Mouse (Mus musculus) gastrocnemius, adult 8-10 months (tissue): ENCODE measurements around the gene Tmprss6. TPM values are rescaled to one million over a fixed set of nuclear protein-coding genes. Genes with fewer than 3 reads are reported as not detected.

Experiments
- DNase-seq, 2 experiments: peaks; one replicate each; pipeline ENCODE4 v3.0.0; 2022; ENCODE audit warnings: low spot score in 2 of 2
- total RNA-seq, 4 experiments: library from RNA; stranded (reverse); gene quantifications; 2 replicates each; pipeline ENCODE4 v1.2.4; 2022

Tmprss6 gene
- total RNA-seq, 4 experiments from 2014 or later, result 0.11 TPM; not detected in 3

GRCm38 (mm10) chr15:78422046-78422956 is 46.1 kb downstream of the Tmprss6 start:
- peak; percentile 70 for DNase-seq

GRCm38 (mm10) chr15:78420395-78420794 is 48.0 kb downstream of the Tmprss6 start:
- DNase-seq, result no peak

DNA sequence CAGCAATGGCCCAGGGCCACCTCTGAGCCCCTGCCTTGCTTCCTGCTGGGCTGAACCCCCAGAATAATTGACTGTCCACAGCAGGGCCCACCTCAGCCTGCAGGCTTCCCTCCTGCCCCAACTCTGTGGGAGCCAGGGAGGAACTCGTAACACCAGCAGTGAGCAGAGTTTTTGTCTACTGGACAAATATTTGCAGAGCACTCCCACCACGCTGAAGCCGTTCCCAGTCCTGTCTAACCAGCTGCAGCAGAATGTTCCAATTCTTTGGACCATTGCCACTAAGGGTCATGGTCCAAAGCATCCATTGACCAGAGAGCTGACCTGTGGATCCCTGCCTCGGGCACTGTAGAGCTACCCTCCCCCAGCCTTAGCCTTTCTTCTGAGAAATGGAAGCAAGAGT is 51.5 kb downstream of the Tmprss6 start:
- no peak for DNase-seq

DNA sequence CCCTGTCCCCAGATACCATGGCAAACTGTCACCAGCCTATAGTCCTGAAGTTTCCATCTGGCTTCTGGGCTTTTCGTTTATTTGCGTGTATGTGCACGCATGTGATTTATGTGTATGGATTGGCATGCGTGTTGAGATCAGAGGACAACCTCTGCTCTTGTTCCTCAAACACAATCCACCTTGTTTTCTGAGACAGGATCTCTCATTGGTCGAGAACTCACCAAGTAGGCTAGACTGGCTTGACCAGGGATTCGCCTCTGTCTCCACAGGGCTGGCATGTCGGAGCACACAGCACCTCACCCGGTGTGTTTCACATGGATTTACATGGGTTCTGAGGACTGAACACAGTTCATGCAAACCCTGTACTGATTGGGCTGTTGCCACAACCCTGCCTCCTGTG is 54.3 kb downstream of the Tmprss6 start:
- DNase-seq, result no peak

- no peak for DNase-seq
Observed at GRCm38 (mm10) chr15:78413719-78414117, 54.7 kb downstream of the Tmprss6 start.

DNA sequence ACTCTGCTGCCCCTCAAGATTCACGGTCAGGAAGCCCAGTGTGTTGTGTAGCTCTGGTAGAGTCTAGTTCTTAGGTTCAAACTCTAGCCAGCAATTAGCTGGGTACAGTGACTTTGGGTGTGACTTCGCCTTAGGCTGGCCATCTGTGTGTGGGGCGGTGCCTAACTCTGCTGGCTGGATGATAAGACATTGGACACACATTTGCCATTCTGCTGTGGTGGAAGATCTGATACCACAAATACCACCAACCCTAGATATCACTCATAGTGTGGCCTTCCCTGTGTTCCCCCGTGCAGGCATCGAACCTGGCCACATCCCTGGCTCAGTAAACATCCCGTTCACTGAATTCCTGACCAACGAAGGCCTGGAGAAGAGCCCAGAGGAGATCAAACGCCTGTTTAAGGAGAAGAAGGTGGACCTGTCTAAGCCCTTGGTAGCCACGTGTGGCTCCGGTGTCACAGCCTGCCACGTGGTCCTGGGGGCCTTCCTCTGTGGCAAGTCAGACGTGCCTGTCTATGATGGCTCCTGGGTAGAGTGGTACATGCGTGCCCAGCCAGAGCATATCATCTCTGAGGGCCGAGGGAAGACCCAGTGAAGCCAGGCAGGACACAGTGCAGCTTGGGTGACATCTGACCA is 55.2 kb downstream of the Tmprss6 start:
- no peak for DNase-seq

DNA sequence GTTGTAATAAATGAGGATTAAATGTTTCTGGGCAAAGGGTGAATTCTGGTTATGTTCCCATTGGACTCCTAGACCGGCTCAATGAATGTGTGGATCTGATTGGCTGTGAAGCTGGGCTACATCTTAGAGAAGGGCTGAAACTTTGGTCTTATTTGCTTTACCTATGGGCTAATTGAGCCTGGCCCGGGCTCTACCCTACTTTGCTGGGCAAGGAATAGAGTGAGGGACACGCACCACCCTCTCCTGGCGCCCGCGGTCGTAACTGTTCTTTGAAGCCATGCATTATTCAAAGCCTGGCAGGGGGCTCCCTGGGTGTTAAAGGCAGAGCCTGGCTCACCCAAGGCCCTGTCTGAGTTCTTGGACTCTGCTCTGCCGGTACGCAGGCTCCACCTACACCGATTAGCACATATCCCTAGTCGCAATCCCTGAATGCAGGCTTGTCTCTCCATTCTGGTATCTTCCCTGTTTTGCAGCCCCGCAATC is 58.8 kb downstream of the Tmprss6 start:
- no peak for DNase-seq

GRCm38 (mm10) chr15:78406293-78406934 is 62.0 kb downstream of the Tmprss6 start, which contains the start of gene Mpst:
Gene Mpst (plus strand): TSS chr15:78406416.
- peak; percentile 83 to 88 for DNase-seq

GRCm38 (mm10) chr15:78405517-78406211 is 62.8 kb downstream of the Tmprss6 start, which contains the start of gene Tst:
Gene Tst (minus strand): TSS chr15:78405907.
- DNase-seq, result peak; percentile 90 to 93

DNA sequence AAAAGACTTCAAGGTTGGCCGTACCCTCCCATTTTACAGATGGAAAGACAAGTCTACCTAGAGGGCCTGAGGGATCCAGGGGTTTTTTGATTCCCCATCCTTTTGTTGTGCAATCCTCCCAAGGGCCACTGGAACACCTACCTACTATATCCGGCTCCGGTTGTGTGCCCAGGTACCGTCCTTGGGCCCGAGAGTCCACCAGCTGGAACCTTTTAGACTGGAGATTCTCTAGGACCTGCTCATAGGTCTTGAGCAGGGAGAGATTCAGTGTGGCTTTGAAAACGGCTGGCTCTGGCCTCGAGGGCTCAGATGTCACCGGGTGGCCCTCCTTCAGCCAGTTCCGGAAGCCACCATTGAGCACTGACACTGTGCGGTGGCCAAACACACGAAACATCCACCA is 63.3 kb downstream of the Tmprss6 start:
- DNase-seq, result peak in 1 of 2 experiments; percentile 22

DNA sequence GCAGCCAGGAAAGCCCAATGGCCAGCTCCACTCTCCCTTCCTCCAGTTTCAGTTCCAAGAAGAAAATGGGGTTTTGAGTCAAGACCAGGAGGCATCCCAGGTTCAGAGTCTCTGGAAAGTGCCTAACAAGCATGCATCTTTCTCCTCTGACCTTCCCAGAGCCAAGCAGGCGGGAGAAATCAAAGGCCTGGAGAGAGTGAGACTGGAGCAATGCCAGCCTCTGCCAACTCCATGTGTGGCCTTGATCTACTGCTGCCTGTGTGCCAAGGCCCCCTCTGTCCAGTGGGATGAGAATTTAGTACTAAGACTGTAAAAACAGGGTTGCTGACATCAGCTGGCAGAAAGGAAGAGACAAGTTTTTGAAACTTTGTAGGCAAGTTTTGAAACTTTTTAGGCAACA is 64.5 kb downstream of the Tmprss6 start:
- no peak for DNase-seq

DNA sequence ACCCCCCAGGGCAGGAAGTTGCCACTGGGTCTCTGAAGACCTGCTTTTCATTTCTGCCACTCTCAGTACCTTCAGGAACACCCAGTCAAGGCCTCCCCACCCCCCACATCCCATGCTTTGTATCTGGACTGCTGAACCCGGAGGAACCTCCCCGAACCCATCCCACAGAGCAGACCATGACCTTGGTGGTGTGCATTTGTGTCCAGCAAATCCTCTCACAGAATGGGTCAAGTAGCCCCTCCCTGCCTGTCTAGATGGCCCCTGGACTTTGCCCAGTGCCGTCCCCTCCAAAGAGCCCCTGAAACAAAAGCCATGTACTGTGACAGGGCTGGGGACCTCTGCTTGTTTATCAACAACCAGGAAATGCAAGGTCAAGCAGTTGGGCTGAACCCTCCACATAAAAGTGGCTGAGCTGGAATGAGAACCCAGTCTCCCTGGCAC is 65.1 kb downstream of the Tmprss6 start:
- DNase-seq, result no peak

DNA sequence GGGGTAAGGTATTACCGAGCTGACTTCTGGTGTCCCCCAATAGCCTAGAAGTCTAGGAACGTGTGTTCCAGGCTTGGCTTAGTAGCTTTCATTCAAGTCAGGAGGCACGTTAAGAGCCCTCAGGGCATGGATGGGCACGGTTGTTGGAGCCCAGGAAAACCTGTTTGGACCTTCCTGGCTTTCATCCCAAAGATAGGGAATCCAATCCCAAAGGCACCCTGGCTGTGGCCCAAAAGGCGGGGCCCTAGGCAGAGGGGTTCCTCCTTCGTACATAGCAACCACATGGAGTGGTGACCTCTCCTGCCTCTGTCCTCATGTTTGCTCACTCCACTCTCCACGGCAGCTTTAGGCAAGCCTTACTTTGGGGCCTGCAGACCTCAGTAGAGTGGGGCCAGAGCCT is 66.0 kb downstream of the Tmprss6 start:
- peak in 1 of 2 experiments; percentile 18 for DNase-seq

- DNase-seq, result peak; percentile 59 to 70
Observed at GRCm38 (mm10) chr15:78401921-78402320, 66.5 kb downstream of the Tmprss6 start.

DNA sequence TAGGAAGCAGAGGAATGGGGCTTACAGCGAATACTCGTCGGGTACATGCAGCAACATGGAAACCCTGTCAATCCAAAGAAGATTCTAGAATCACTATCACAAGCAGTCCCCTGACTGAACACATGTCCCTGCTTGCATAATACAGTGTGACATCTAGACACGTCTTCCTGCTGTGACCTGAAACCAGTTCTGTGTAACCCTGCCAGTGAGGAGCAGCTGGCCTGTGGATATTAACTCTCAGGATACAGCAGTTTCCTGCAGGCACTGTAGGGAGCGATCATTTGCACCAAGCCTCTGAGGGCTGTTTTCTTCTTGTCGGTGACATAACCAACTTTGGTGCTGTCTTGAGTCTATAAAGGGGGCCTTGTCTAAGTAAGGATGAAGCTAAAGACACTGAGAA is 67.1 kb downstream of the Tmprss6 start:
- DNase-seq, result peak; percentile 25 to 38

- DNase-seq, result no peak
Observed at GRCm38 (mm10) chr15:78395478-78395962, 72.9 kb downstream of the Tmprss6 start, which contains the start of gene Tex33. Gene Tex33 (minus strand): TSS chr15:78395912.

GRCm38 (mm10) chr15:78390855-78391254 is 77.6 kb downstream of the Tmprss6 start:
- no peak for DNase-seq
